Mouse (Mus musculus) spleen, postnatal 4 days (tissue): ENCODE results near the gene Csrp3.

Experiments
- DNase-seq, 2 experiments: peaks; one replicate each; pipeline ENCODE4 v3.0.0; 2022; ENCODE audit warnings: low spot score in 2 of 2

Gene Csrp3

DNA sequence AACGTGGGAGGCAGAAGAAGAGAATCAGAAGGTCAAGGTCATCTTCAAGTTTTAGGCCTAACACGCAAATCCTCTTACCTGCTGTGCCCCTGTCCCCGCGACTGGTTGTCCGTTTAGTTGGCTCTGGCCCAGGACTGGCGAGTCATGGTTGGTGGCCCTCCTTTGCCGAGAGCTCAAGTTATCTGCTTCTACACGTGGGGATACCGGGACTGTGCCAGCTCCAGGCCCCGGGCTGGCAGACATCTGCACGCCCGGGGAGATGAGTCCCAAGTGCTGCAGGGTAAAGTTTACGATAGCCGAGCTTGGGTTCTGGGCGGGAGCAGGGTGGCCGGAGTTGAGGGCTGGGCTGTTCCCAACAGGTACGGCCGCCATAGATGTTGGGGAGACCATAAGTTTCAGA lies 19.7 kb upstream of the Csrp3 start:
- no peak for DNase-seq

DNA sequence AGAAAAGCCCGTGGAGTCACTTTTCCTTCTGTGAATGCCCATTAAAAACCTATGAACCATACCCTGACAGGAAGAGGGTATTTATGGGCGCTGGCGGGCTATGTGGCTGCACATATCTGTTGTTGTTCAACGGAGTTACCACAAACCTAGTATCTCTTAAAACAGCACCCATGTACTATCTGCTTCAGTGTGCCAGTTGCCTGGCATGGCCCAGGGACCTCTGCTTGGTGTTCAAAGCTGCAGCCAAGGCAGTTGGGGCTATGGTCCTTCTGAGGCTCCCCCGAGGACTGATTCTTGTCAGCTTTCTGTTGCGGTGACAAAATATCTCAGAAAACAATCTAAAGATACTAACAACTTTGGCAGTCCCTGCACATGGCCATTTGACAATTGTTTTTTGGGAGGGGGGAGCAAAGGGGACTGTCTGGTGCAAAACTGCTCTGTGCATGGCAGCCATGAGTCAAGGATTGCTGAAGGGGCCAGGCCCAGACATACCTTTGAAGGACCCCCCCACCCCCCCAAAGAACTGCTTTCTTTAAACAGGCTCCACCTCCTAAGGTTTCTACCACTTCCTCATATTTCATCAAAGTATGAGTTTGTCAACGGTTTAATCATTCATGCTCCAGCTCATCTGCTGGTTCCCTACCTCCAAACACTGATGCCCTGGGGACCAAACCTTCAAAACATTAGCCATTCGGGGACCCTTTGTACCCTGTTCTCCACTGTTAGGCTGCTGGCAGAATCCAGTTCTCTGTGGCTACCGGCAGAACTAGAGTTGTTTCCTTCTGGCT lies 17.0 kb upstream of the Csrp3 start:
- DNase-seq, result no peak

DNA sequence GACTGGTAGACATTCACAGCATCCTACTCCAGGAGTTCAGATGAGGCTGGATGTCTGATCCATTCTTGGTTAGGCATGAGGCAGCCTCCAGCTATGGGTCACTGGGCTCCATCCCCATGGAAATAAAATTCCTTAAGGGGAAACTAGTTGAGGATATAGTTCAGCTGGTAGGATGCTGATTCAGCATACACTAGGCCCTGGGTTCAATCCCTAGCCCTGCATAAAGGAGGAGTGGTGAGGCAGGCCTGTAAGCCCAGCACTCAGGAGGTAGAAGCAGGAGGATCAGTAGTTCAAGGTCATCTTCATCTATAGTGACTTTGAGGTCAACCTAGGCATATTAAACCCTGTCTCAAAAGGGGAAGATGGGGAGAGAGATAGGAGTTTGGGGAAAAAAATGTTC lies 16.4 kb upstream of the Csrp3 start:
- DNase-seq, result no peak

DNA sequence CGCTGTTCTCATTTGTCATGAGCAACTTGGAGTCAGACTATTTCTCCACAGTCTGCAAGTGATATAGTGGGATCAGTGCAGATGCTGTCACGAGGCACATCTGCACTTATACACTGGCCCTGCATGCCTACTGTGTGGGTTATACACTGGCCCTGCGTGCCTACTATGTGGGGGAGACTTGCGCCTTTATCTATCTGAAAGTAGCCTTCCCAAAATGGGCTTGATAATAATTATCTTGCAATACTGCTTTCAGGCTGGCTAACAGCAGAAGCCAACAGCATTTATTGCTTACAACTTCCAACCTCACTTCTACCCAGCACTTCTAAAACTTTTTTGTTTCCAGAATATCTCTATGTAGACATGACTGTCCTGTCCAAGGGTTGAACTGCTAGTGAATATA lies 14.0 kb upstream of the Csrp3 start:
- no peak for DNase-seq

DNA sequence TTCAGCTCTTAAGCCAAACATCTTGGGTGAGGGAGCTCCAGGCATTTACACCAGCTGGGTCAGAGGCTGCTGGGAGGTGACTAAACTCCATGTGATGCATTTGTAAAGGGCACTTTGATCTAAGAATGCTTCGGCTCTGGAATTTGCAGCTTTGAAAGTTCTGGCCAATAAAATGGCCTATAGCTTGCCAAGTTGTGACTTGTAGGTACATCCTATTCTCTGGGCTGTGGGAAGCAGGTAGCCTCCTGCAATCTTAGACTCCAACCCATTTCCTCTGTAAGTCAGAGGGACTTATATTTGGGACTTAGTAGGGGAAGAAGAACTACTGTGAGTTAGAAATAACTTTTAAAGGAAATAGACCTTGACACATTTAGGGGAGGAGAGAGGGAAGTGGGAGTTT lies 13.1 kb upstream of the Csrp3 start:
- DNase-seq, result no peak

DNA sequence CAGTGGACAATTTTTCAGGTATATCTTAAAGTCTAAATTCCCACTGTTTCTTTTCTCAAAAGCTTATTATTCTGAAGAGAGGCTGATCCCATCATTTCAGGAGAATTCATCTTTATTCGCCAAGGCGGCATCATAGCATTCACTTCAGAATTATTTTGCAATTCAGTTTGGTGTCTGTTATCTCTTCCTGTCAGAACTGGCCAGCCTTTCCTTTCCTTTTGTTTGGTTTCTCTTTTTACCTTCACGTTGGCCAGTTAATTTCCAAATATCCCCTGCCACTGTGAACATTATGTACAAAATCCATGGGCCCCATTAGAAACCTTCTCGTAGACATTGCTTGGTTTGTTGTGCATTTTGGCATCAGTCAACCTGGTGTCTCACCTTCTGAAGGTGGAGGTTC lies 11.5 kb upstream of the Csrp3 start:
- DNase-seq, result no peak

DNA sequence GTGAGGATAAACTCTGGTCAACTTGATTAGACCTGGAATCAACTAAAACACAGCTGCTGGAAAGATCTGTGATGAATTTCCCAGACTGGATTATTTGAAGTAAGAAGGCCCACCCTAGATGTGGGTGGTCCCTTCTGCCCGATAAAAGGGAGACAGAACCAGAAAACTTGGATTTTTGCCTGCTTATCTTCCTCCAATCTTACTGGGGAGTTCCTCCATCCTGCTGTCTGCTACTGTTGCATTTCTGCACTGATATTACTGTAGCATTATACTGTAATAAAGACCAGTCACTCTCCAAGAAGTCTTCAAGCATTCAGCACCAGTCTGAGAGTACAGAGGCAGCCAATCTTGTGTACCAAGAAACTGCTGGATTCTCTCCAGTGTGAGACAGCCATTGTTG lies 10.4 kb upstream of the Csrp3 start:
- DNase-seq, result no peak

DNA sequence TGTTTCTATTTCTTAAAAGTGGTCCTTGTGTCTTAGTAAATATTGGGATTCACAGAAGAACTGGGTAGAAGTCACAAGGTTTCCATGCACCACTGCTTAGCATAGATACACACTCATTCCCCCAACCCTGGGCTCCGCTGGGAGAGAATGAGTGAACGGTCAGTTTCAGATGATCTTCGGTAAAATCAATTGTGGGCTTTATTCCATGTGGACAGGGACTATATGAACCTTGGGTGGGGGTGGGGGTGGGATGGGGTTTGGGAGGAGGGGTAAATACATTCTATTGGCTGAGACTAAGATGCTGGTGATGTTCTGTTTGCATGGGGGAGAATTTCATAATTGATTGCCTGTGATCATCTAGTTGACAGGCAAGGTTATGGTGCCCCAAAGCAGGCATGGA lies 7.6 kb upstream of the Csrp3 start:
- DNase-seq, result no peak

DNA sequence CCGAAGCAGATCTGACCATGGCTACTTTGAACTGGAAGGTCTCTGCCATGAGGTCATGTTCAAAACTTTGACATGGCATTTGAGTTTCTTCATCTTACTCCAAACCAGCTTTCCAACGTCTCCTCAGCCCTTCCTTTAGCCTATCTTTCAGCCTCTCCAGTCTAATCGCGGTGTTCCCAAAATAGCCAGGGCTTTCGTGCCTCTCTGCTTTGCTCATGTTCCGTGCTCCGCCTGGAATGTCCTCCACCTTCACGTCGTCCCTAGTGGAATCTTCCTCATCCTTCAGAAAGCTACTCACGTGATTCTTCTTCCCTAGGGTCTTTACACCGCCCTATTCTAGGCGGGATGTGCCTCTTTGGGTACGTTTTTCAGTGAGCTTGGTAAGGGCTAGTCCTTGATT lies 5.7 kb upstream of the Csrp3 start:
- no peak for DNase-seq

DNA sequence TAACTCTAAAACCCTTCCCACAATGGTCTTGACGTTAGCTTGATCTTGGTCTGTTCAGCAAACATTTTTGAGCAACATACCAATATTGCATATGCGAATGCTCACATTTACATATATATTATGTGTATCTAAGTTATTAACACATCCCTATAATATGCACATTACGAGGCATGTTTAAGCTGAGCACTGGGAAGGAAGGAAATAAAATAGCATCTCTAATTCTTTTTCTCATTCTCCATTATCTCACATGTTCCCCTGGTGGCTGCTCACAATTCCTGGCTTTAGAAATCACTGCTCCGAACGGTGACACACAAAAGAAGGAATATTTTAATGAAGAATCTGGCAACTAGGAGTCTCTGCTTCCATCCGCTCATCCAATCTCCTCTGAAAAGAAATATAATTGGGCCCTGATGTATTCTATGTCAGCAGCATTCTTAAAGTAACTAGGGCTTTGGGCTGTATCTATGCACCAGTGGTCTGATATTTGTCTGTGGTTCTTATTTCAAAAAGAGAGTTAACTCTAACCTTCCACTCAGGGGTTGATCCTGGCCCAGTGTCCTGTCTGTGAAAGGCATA lies 3.8 kb upstream of the Csrp3 start:
- no peak for DNase-seq

DNA sequence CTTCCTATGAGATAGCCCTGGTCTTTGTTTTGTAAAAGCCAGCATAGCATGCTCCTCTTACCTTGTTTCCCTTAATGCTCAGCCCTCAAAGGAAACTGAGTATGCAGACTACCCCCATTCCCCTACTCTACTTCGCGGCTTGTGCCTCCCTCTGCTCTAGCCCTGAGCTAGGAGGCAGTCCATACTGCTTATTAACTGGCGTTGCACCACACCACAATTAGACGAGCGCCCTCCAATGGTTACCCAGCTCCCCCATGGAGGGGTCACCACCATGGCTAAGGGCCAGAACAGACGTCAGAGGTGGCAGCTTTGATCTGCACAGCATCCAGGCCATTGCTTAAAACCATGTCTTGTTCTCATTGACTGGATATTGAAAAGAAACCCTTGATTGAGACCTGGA lies 1.1 kb downstream of the Csrp3 start:
- DNase-seq, result no peak

DNA sequence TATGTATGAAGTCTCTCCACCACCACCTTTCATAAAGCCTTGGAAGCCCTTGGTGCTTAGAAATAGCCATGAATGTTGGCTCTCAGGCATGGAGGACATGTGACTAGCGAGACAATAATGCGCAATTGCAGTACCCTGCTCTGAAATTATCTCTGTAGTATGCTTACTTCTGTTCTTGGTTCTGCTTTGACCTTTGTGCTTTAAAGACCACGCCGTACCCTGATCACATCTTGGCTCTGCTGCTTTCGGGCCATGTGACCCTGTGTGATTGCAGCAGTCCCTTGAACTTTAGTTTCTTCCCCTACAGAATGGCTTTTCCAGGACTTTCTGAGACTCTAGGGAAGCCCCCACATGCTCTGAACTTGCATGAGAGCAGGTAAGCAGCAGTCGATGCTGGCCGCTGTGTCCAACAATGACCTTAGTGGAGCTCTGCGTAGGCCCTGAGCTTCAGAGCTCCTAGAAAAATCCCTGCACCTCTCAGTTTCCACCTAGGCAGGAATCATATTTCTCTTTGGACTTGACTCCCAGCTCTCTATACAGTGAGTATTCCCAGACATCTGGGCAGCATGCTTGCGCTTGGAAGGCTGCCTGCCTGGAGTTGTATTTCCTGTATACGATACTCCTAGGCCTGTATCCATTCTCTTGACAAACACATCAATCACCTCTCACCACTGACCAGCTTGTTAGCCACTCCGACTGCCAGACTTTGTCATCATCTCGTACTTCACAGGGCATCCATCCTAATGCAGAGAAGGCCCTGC lies 2.4 kb downstream of the Csrp3 start:
- DNase-seq, result no peak

DNA sequence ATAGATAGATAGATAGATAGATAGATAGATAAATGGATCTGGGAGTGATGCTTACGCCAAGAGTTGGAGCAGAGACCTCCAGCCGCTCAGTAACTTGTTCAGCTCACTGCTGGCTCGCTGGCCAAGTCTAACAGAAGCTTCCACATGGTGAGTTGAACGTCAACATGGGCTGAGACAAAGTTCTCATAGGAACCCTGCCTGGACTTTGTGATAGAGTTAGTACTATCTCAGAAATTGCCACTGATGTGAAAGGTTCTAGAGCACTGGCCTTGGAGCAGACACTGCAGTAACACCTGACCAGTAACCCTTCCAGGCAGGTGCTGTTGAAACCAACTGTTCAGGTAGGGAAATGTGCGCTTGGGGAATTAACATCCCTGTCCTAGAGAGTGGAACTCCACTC lies 4.3 kb downstream of the Csrp3 start:
- no peak for DNase-seq

DNA sequence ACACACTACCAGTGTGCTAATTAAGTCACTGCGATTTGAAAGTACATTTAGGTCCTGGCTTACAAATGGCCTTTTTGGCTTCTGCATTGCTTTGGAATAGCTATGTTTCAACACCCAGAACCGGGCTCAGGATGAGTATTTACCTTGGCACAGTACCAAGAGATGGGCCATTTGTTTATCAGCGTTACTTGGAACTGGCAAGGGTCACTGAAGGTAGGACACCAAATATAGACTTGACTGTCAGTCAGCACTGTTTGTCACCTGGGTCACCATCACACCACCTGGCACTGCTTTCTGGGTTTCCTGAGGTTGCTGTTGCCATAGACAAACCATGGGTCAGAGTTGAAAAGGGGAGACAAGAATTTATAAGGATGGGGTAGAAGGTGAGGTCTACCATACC lies 5.5 kb downstream of the Csrp3 start:
- DNase-seq, result no peak

DNA sequence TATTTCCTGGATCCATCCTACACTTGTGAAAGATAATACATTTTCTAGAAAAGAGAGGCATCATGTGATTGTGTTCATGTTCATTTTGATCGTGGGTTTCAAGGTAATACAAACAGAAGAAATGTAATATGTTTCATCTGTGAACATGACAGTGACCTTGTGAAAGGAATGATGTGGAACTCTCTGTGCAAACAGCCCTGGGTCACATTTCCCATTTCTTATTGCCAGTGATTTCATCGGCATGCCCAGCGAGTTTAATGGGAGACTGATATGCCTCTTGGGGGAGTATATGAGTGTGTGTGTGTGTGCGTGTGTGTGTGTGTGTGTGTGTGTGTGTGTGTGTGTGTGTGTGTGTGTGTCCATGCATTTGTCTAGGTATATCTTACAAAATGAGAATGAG lies 6.3 kb downstream of the Csrp3 start:
- no peak for DNase-seq

DNA sequence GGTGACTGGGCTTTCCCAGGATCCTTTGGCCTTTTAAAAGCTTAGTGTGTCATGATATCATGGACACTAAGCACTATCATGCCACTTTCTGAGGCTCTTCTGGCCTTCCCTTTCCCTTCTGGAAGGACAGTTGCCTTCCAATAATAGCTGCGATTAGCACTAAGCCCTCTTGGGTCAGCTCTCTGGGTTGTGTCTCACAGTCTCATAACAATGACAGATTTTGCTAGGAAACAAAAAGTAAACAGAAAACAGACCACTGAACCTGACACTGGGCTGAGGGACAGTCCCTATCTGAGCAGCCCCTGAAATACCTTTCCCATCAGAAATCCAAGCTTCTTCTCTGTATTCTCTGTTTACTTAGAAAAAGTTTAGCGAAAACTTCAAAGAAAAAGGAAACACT lies 7.3 kb downstream of the Csrp3 start:
- no peak for DNase-seq

DNA sequence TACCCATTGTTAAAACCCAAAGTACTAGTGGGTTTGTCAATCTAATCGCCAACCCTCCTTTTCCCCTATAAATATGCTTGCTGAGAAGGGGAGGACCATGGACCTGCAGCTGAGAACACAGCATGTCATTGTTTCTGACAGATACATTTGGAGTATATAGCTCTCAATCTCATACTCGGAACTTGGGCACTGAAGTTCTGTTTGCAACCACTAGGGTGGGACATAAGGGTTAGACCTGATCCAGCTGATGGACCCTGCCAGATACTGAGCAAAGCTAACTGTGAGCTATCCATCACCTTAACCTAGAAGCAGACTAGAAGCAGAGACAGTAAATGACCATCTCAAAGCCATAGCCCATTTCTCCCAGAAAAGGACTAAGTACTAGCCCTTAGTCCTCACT lies 9.4 kb downstream of the Csrp3 start:
- no peak for DNase-seq

DNA sequence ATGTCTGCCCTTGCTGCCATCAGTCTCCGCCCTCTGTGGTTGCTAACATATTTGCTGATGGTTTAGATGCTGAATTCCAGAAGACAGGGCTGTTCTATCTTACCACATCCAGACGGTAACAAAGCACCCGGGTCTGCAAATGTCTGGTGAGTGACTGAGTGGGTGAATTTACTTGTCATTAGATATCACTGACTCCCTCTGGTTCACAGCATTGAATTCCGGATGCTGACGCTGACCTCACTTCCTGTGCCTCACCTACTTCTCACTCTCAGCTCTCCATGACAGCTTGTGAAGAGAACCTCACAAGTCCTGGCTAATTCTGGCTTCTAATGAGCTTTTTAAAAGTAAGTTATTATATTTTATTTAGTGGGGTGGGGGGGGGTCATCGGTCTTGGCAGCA lies 10.9 kb downstream of the Csrp3 start:
- no peak for DNase-seq

DNA sequence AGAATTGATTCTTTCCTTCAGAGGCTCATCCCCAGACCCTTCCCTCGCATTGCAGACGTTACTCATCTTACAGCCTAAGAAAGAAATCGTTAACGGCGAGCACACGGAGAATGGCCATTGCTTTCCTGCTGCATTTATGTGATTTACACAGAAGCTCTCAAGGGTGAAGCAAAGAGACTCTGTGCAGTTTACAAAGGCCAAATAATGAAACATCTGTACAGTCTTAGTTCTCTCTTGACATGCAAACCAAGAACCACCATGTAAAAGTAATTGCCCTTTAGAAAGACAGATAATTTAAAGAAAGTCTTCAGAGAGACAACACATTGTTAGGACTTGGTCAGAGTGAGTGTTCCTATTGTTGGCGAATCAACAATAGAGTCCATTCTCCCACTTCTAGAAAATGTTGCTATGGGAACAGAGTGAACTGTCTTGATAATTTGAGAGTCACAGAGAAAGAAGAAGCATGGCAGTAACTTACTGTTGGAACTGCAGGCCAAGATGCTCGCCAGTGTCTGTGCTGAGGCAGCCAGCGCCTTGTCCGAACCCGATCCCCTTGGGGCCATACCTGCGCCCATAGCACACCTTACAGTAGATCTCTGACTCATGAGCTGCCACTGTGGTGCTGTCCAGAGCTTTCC lies 12.7 kb downstream of the Csrp3 start:
- DNase-seq, result no peak

DNA sequence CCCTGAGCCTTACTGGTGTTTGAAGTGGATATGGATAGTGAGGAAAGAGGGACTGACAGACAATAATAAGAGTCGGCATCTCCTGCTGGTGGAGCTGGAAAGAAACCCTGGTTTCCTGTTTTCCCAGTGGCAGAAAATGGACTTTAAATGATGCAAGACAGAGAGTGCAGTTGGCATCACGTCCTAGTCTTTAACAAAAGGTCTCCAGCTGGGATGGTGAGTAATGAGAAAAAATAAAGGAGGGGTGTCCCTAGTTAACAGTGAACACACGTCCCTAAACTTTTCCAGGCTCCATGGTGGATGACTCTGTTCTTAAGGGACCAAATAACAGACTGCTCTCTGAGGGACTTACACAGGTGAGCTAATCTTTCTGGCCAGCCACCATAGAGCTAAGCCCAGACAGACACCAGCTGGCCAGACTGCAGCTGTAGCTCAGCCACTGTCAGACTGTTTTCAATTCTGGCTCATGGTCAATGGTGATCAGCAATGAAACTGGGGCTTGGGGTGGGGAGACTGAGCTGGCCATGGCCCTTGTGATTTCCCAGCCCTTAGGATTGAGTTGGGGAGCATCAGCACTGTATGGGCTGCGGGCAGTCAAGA lies 13.4 kb downstream of the Csrp3 start:
- no peak for DNase-seq

DNA sequence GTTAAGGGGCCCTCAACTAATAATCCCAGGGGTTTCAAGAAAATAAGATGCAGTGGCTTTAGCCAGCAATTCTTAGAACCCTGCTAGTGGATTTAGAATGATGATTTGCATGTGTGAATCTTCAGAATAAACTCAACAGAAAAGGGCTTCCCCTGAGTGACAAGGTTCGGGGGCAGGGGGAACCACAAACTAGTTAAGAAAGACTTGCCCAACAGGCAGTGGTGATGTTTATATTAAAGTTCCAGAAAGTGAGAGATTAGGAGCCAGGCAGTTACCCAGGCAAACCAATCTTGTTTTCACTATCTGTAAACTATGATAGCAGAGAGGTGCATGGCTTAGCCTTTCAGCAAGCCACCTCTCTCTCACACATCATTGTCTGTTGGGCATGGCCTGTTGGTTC lies 15.1 kb downstream of the Csrp3 start:
- DNase-seq, result no peak

DNA sequence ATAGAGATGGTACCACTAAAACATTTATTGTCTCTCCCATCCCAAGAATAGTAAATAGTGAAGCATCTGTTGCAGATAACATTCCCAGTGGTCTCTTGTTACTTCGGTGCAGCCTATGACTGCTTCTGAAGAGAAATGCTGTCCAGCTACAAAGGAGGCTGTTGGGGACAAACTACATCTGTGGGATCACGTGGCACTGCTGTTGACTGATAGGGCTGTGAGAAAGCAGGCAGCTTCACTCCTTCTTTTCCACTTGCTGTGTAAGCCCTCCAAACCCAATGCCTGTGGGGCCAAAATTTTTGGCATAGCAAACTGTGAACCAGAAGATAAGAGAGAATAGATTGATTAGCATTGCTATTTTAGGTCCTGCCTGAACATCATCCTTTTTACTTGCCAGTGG lies 17.4 kb downstream of the Csrp3 start:
- no peak for DNase-seq
